Mouse (Mus musculus): ENCODE measurements around the gene Gas1. TPM values are rescaled to one million over a fixed set of nuclear protein-coding genes. Genes with fewer than 3 reads are reported as not detected.
A peak's percentile ranks its signal among the peaks of the same experiment; 100 is the strongest.

Gene Gas1
- total RNA-seq, 2 experiments from 2014 or later: 13.0 to 14.4 TPM

DNA sequence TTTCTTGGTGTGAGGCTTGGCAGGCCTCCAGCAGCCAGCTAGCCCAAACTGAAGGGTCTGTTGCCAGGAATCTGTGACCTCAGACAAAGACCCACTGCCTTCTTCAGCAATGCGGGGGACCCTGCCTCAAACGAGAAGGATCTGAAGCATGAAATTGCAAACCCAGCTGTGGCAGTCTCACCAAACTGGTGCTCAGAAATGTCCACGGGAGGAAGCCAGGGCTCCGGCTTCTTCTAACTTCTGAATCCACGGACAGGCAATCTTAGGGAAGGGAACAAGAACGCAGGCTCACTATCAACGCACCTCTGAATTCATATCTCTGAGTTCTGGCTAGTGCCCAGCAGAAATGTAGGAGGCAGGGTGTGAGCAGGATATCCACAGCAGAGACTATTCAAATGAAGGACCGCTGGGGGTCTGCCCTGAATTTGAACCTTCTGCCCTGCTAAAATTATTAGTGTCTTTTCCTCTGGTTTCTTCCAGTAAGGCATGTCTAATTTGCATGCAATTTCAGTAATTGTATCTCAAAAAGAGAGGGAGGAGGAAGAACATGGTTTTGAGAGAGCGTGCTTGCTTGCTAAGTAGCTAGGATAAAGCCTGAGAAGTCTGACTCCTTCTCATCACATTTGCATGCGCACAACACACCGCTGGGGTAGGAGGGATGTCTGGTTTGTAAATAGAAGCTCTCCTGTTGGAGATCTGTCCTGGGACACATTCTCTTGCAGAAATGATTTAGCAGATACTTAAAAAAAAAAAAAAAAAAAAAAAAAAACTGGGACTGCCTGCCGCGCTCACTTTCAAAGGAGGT, 51.5 kb downstream of the Gas1 start:
- DNase-seq: peak; percentile 59
- intact Hi-C loops (cut with DNase I): no loop called here

DNA sequence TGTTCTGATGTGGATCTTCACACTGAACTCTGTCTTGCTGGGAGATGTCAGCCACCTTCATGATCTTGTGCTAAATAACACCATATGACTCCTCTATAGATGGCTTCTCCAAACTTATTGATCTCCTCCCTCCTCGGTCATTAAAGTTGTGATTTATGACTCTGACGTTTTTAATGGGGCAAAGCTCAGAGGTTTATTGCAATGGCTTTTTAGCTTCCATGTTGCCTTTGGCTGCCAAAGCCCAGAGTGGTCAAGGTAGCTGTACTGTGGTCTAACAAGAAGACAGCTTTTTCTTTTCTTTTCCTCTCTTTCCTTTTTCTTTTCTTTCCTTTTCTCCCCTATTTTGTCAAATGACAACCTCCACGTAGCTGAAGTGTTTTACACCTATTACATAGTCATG, 52.1 kb downstream of the Gas1 start:
- intact Hi-C loops (cut with DNase I): no loop called here
- no peak for DNase-seq

DNA sequence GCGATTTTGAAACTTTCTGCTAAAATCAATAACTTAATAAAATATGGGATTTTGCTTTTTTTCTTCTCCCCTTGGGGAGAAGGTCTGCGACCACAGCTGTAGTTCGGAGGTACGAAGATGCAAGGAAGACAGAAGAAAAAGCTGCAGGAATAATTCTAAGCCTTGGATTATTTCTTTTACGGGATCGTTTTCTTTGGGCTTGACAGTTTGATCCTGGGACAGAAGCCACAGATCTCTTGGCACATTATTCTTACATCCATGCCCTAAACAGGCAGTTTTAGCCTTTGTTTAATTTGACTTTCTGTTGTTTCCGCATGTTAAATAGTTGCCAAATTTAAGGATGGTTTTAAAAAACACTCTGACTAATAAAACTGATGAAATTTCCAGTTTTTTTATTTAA, 52.7 kb downstream of the Gas1 start:
- DNase-seq: no peak
- intact Hi-C loops (cut with DNase I): no loop called here
